Mouse (Mus musculus) bone marrow macrophage, adult 2 months (primary cell): ENCODE data around the gene Hcrt.
A peak's percentile ranks its signal among the peaks of the same experiment; 100 is the strongest.

ENCODE experiments used
- CTCF ChIP-seq: IDR thresholded peaks from 2 replicates; pipeline ENCODE4 v1.5.1; 2012; ENCODE audit warnings: low read depth, mild to moderate bottlenecking, low read length, moderate library complexity
- POLR2A ChIP-seq: IDR thresholded peaks from 2 replicates; pipeline ENCODE4 v1.6.1; 2012; ENCODE audit warnings: mild to moderate bottlenecking, low read depth, low read length, borderline replicate concordance

GRCm38 (mm10) chr11:100745085-100745484, 17.6 kb downstream of the Hcrt start:
- TF ChIP-seq CTCF (0 out of 2 replicates have a peak, but pooled peaks have one; percentile 23), POLR2A (no peak)
